Mouse (Mus musculus) retina, embryonic 14.5 days (tissue): Measurements from ENCODE around the gene Me3.

Experiments used
- DNase-seq: peaks from one replicate; pipeline ENCODE4 v3.0.0-alpha.2; 2015; ENCODE audit warnings: low spot score

Me3 gene

GRCm38 (mm10) chr7:89903442-89904343 is 271.5 kb downstream of the Me3 start, which contains the start of gene Ccdc81:
Ccdc81 (minus strand) TSS chr7:89903629.
- peak; percentile 71 for DNase-seq
